Mouse (Mus musculus) ES-E14 (cell line): ENCODE results near the gene Pkd2l1. TPM values are rescaled to one million over a fixed set of nuclear protein-coding genes. Genes with fewer than 3 reads are reported as not detected.

Experiments used
- DNase-seq: peaks from one replicate; pipeline ENCODE4 v3.0.0-alpha.2; 2013; ENCODE audit warnings: low read depth, low spot score
- H3K27ac ChIP-seq: 2 replicates; pipeline ENCODE4 v1.5.1; 2012; ENCODE audit warnings: low read depth, mild to moderate bottlenecking, low read length, moderate library complexity, mixed read lengths; ENCODE audit not compliant: poor library complexity, insufficient read depth, severe bottlenecking
- H3K36me3 ChIP-seq: 2 replicates; pipeline ENCODE4 v1.6.1; 2012; ENCODE audit warnings: mild to moderate bottlenecking, low read length, moderate library complexity, mixed read lengths; ENCODE audit not compliant: control insufficient read depth, poor library complexity, insufficient read depth, severe bottlenecking
- H3K4me1 ChIP-seq, 2 experiments: fragments of 150-350 bp in 1 of 2; sonication (generic) in 1 of 2; 2 replicates each; pipeline ENCODE4 v1.6.1; 2012; ENCODE audit warnings: low read length in 2 of 2, mild to moderate bottlenecking in 1 of 2, mixed read lengths in 1 of 2; ENCODE audit not compliant: control insufficient read depth in 2 of 2, insufficient read depth in 2 of 2, poor library complexity in 1 of 2
- H3K4me3 ChIP-seq, 2 experiments: fragments of 150-350 bp in 1 of 2; sonication (generic) in 1 of 2; 2 replicates each; pipeline ENCODE4 v1.5.1; 2012; ENCODE audit warnings: low read length in 2 of 2, low read depth in 1 of 2, mild to moderate bottlenecking in 1 of 2, mixed read lengths in 1 of 2; ENCODE audit not compliant: insufficient read depth in 1 of 2, poor library complexity in 1 of 2, severe bottlenecking in 1 of 2
- H3K9ac ChIP-seq: 2 replicates; pipeline ENCODE4 v1.6.1; 2012; ENCODE audit warnings: low read depth, mild to moderate bottlenecking, low read length, mixed read lengths; ENCODE audit not compliant: poor library complexity, insufficient read depth, severe bottlenecking
- H3K9me3 ChIP-seq: fragments of 150-350 bp; sonication (generic); 2 replicates; pipeline ENCODE4 v1.6.1; 2012; ENCODE audit warnings: low read depth, mild to moderate bottlenecking, low read length; ENCODE audit not compliant: control insufficient read depth, insufficient read depth
- CHD2 ChIP-seq: IDR thresholded peaks from 2 replicates; pipeline ENCODE4 v1.6.1; 2014; ENCODE audit warnings: mild to moderate bottlenecking, low read depth, low read length, inconsistent platforms
- HCFC1 ChIP-seq: IDR thresholded peaks from 2 replicates; pipeline ENCODE4 v1.6.1; 2012; ENCODE audit warnings: low read length, inconsistent platforms, borderline replicate concordance; ENCODE audit not compliant: insufficient read depth
- MAFK ChIP-seq: IDR thresholded peaks from 2 replicates; pipeline ENCODE4 v1.6.1; 2014; ENCODE audit warnings: mild to moderate bottlenecking, low read depth, low read length, inconsistent platforms; ENCODE audit not compliant: insufficient read depth
- ZC3H11A ChIP-seq: IDR thresholded peaks from 2 replicates; pipeline ENCODE4 v1.6.1; 2012; ENCODE audit warnings: low read depth, mild to moderate bottlenecking, inconsistent platforms, low read length, borderline replicate concordance
- ZNF384 ChIP-seq: IDR thresholded peaks from 2 replicates; pipeline ENCODE4 v1.6.1; 2012; ENCODE audit warnings: low read depth, low read length, inconsistent platforms
- in situ Hi-C, 2 experiments: fragments of 600-800 bp; cut with MboI; formaldehyde crosslinking; loops; one replicate each; pipeline ENCODE4 v1.15.1; 2025; ENCODE audit warnings: low sequenced_read_pairs in 2 of 2, inconsistent platforms in 1 of 2; ENCODE audit not compliant: unreplicated experiment in 2 of 2
- total RNA-seq: library from RNA; depleted of rRNA; stranded (reverse); fragments of 300-350 nt; gene quantifications from 2 replicates; pipeline ENCODE4 v1.2.3, GENCODE M21; 2012

Pkd2l1 gene
- total RNA-seq, 1 experiment, result 2.4 TPM

- Histone ChIP-seq H3K9ac (no peak overlapping the region), H3K9me3 (no peaks in the 10 kb centered on the region), H3K36me3 (no peaks in the 10 kb centered on the region), H3K4me3 (no peak overlapping the region), H3K27ac (no peak overlapping the region), H3K4me1 (no peaks in the 10 kb centered on the region)
- DNase-seq, result no peak
- no peak for TF ChIP-seq ZNF384
- in situ Hi-C loops, result no loop called here
Observed at GRCm38 (mm10) chr19:44183968-44184367, 8.3 kb downstream of the Pkd2l1 start.

GRCm38 (mm10) chr19:44180502-44180901 is 11.7 kb downstream of the Pkd2l1 start:
- TF ChIP-seq MAFK (no peak), HCFC1 (no peak), ZC3H11A (no peak), ZNF384 (no peak), CHD2 (no peak)
- no peaks in the 10 kb centered on the region for H3K9me3 ChIP-seq
- no peak overlapping the region for H3K9ac ChIP-seq
- no peak for DNase-seq
- in situ Hi-C loops, result no loop called here
- no peak overlapping the region for H3K4me3 ChIP-seq
- H3K36me3 ChIP-seq, result no peaks in the 10 kb centered on the region
- H3K4me1 ChIP-seq, result no peaks in the 10 kb centered on the region
- no peak overlapping the region for H3K27ac ChIP-seq

- no peaks in the 10 kb centered on the region for H3K9me3 ChIP-seq
- no peaks in the 10 kb centered on the region for H3K4me1 ChIP-seq
- no peak for DNase-seq
- no peaks in the 10 kb centered on the region for H3K36me3 ChIP-seq
- in situ Hi-C loops, result no loop called here
- no peak for TF ChIP-seq ZNF384
- no peak for TF ChIP-seq ZC3H11A
- no peak for TF ChIP-seq CHD2
- no peak for TF ChIP-seq MAFK
- TF ChIP-seq HCFC1, result no peak
- no peak overlapping the region for H3K9ac ChIP-seq
- no peak overlapping the region for H3K27ac ChIP-seq
- no peak overlapping the region for H3K4me3 ChIP-seq
Observed at GRCm38 (mm10) chr19:44176741-44177140, 15.5 kb downstream of the Pkd2l1 start.

- Histone ChIP-seq H3K27ac (no peak overlapping the region), H3K9ac (no peak overlapping the region), H3K4me1 (no peaks in the 10 kb centered on the region), H3K36me3 (no peaks in the 10 kb centered on the region), H3K9me3 (no peaks in the 10 kb centered on the region), H3K4me3 (no peak overlapping the region)
- no peak for DNase-seq
- in situ Hi-C loops, result no loop called here
- no peak for TF ChIP-seq ZNF384
- no peak for TF ChIP-seq ZC3H11A
- TF ChIP-seq CHD2, result no peak
- no peak for TF ChIP-seq HCFC1
- TF ChIP-seq MAFK, result no peak
Observed at GRCm38 (mm10) chr19:44174835-44175234, 17.4 kb downstream of the Pkd2l1 start.

GRCm38 (mm10) chr19:44161515-44161914 is 30.7 kb downstream of the Pkd2l1 start:
- Histone ChIP-seq H3K27ac (0 out of 2 replicates have a peak overlapping the region, but pooled peaks have one; percentile 22), H3K4me1 (no peaks in the 10 kb centered on the region), H3K36me3 (no peaks in the 10 kb centered on the region), H3K4me3 (no peak overlapping the region), H3K9ac (no peak overlapping the region), H3K9me3 (no peaks in the 10 kb centered on the region)
- TF ChIP-seq ZC3H11A (no peak), CHD2 (no peak), MAFK (no peak), ZNF384 (no peak), HCFC1 (no peak)
- no peak for DNase-seq
- in situ Hi-C loops, result no loop called here
